8 mouse cellular contexts compared by ENCODE assay signal in the genomic region with DNA sequence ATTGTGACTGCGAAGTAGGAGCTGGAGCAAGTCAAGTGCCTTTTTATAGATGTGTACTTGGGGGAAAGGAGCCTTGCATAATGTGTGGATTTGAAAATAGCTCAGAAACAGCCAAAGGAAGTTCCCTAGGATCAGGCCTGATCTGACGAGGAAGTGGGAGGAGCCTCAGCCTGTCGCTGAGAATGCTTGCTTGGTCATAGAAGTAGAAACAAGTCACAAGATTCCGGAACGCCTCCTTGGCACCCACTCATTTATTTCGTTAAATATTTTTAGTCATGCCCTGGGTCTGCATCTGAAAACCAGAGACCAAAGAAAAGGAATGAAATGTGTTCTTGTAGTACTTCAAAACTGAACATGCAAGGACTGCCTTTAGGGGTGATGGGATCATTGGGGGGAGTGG. TPM values are rescaled to one million over a fixed set of nuclear protein-coding genes. Genes with fewer than 3 reads are reported as not detected.
DNase-seq lines count a peak whose midpoint lies in the region; ATAC-seq and TF ChIP-seq lines count a peak whose summit lies in the region.

No protein-coding gene starts in this region.

- H3K4me3 ChIP-seq in forebrain, embryonic 14.5 days (ENCODE audit: low read depth, low read length) = peak overlapping the region; percentile 53
- peak overlapping the region; percentile 59 for H3K4me3 ChIP-seq in left cerebral cortex, adult 2 months
- peak overlapping the region; percentile 9; the same call in 1 of the 2 replicates for H3K4me3 ChIP-seq in macrophage (ENCODE audit: inconsistent target)

- peaks cover 10% of the 10 kb centered on the region for H3K4me1 ChIP-seq in forebrain, embryonic 14.5 days (ENCODE audit: control insufficient read depth, insufficient read depth, low read length)

- 0 out of 2 replicates have a peak overlapping the region, but pooled peaks have one; percentile 87 for H3K27ac ChIP-seq in forebrain, embryonic 14.5 days (ENCODE audit: low read depth, low read length)
- H3K27ac ChIP-seq in left cerebral cortex, adult 2 months = peak overlapping the region; percentile 91
- H3K27ac ChIP-seq in macrophage = peak overlapping the region; percentile 99

- H3K9me3 ChIP-seq in forebrain, embryonic 14.5 days (replicated peaks; ENCODE audit: control insufficient read depth, low read length) = no peaks in the 10 kb centered on the region

- ATAC-seq in forebrain, embryonic 14.5 days = no peak

- H3K27me3 ChIP-seq in forebrain, embryonic 14.5 days (replicated peaks; ENCODE audit: control insufficient read depth, insufficient read depth, low read length) = no peaks in the 10 kb centered on the region

- DNase-seq in embryo, embryonic 10 days (ENCODE audit: low spot score) = peak; percentile 42
- DNase-seq in embryo, embryonic 9.5 days (ENCODE audit: extremely low spot score) = no peak
- DNase-seq in adrenal gland, postnatal 14 days = peak; percentile 69
- peak; percentile 24 for DNase-seq in forebrain, embryonic 14.5 days (ENCODE audit: low spot score)
- peak; percentile 68 for DNase-seq in heart, postnatal 4 days
- peak in 1 of 2 experiments; percentile 54 for DNase-seq in left cerebral cortex, adult 2 months (ENCODE audit: extremely low spot score in 1 of 2, low spot score in 2 of 2)
- peak; percentile 67 to 75 for DNase-seq in spleen, postnatal 4 days (ENCODE audit: low spot score in 2 of 2)

- intact Hi-C loops in left cerebral cortex, adult 2 months (cut with DNase I) = no loop called here

- no peak for TF ChIP-seq CTCF in left cerebral cortex, adult 2 months (IDR thresholded peaks at IDR 0.05)

- H3K79me2 ChIP-seq in macrophage (ENCODE audit: inconsistent target) = peaks cover 79% of the 10 kb centered on the region

- H3K4me2 ChIP-seq in forebrain, embryonic 14.5 days (ENCODE audit: low read length) = peak overlapping the region; percentile 87

- H3K36me3 ChIP-seq in forebrain, embryonic 14.5 days (ENCODE audit: control insufficient read depth, insufficient read depth, low read length) = peaks cover 30% of the 10 kb centered on the region
- H3K36me3 ChIP-seq in macrophage (ENCODE audit: inconsistent target) = peaks cover 32% of the 10 kb centered on the region

- H3K9ac ChIP-seq in forebrain, embryonic 14.5 days (ENCODE audit: low read length) = no peak overlapping the region

- WGBS in forebrain, embryonic 14.5 days = 50% methylated on average over 6 of the region's 6 CpGs
- whole genome bisulfite sequencing in macrophage (ENCODE audit: missing documents) = 0% methylated on average over 6 of the region's 6 CpGs

RNA-seq across cellular contexts. Expression of gene Mnt, which starts 8.3 kb away (rescaled TPM):
- total RNA-seq in adrenal gland, postnatal 14 days (2021) = 22.8 and 29.9 TPM in 2 replicates
- 6.8 and 7.6 TPM in 2 replicates for polyA plus RNA-seq in forebrain, embryonic 14.5 days (2014; fragmentation: Nextera tagmentation; extraction: Ambion mirVana)
- total RNA-seq in heart, postnatal 4 days (2021) = 10 to 100 TPM; 14.8 to 15.7 TPM
- total RNA-seq in left cerebral cortex, adult 2 months (2021) = 10 to 100 TPM; 32.4 to 37.3 TPM
- total RNA-seq in macrophage (2018; cell fraction: chromatin; rRNA removed) = 10 to 100 TPM in 21 of 26 experiments, 1 to 10 TPM in 5; 3.0 to 55.2 (median 34.8) TPM
- 10 to 100 TPM in 25 of 26 experiments, 1 to 10 TPM in 1; 6.5 to 66.5 (median 35.6) TPM for total RNA-seq in macrophage (2018; cell fraction: cytosol; rRNA removed)
- 10 to 100 TPM in 24 of 26 experiments, 1 to 10 TPM in 2; 4.1 to 71.3 (median 38.9) TPM for total RNA-seq in macrophage (2018; cell fraction: nucleus; rRNA removed)
- polyA plus RNA-seq in macrophage (2018) = 21.8 to 49.6 TPM (median 29.0 TPM) in 3 replicates

RNA-seq across cellular contexts. Expression of gene Sgsm2, which starts 57.9 kb away (rescaled TPM):
- 21.3 and 22.4 TPM in 2 replicates for total RNA-seq in adrenal gland, postnatal 14 days (2021)
- polyA plus RNA-seq in forebrain, embryonic 14.5 days (2014; fragmentation: Nextera tagmentation; extraction: Ambion mirVana) = 8.3 and 10.6 TPM in 2 replicates
- 10 to 100 TPM; 14.6 to 14.9 TPM for total RNA-seq in heart, postnatal 4 days (2021)
- 10 to 100 TPM; 83.1 to 94.5 TPM for total RNA-seq in left cerebral cortex, adult 2 months (2021)
- total RNA-seq in macrophage (2018; cell fraction: chromatin; rRNA removed) = 10 to 100 TPM in 11 of 26 experiments, 1 to 10 TPM in 15; 2.3 to 34.4 (median 8.9) TPM
- total RNA-seq in macrophage (2018; cell fraction: cytosol; rRNA removed) = 1 to 10 TPM in 24 of 26 experiments, under 1 TPM in 2; 0.79 to 5.6 (median 2.7) TPM
- 10 to 100 TPM in 8 of 26 experiments, 1 to 10 TPM in 18; 1.1 to 25.0 (median 3.9) TPM for total RNA-seq in macrophage (2018; cell fraction: nucleus; rRNA removed)
- polyA plus RNA-seq in macrophage (2018) = 3.6 to 3.9 TPM (median 3.8 TPM) in 3 replicates

RNA-seq across cellular contexts. Expression of gene Tsr1, which starts 58.9 kb away (rescaled TPM):
- 42.1 and 44.6 TPM in 2 replicates for total RNA-seq in adrenal gland, postnatal 14 days (2021)
- 33.2 and 38.2 TPM in 2 replicates for polyA plus RNA-seq in forebrain, embryonic 14.5 days (2014; fragmentation: Nextera tagmentation; extraction: Ambion mirVana)
- total RNA-seq in heart, postnatal 4 days (2021) = 10 to 100 TPM; 20.0 to 22.6 TPM
- total RNA-seq in left cerebral cortex, adult 2 months (2021) = 10 to 100 TPM; 28.2 to 34.0 TPM
- total RNA-seq in macrophage (2018; cell fraction: chromatin; rRNA removed) = 10 to 100 TPM in 25 of 26 experiments, 1 to 10 TPM in 1; 7.3 to 67.2 (median 25.2) TPM
- 10 to 100 TPM in 18 of 26 experiments, 1 to 10 TPM in 8; 7.9 to 17.0 (median 12.2) TPM for total RNA-seq in macrophage (2018; cell fraction: cytosol; rRNA removed)
- total RNA-seq in macrophage (2018; cell fraction: nucleus; rRNA removed) = 10 to 100 TPM in 24 of 26 experiments, 1 to 10 TPM in 2; 9.2 to 46.6 (median 13.8) TPM
- polyA plus RNA-seq in macrophage (2018) = 10.4 to 45.5 TPM (median 21.3 TPM) in 3 replicates

Comparison
In these comparisons a context has a peak if more than half of its experiments do, and no peak if none do; other contexts are left out.
1. H3K4me3 ChIP-seq: peak in every context shown above with its lines; median percentile 59 in left cerebral cortex, adult 2 months; 53 in forebrain, embryonic 14.5 days; 9 in macrophage.